Mouse (Mus musculus) liver, embryonic 14.5 days (tissue): ENCODE measurements around the gene Gsdma. TPM values are rescaled to one million over a fixed set of nuclear protein-coding genes. Genes with fewer than 3 reads are reported as not detected.
A peak's percentile ranks its signal among the peaks of the same experiment; 100 is the strongest.
"Not testable (repeated sequence)": the region's sequence is repeated elsewhere in the genome, so short reads cannot be mapped to it uniquely, and the experiment has no call there.

Source experiments
- ATAC-seq: fragments of 200-750 bp; cut with Nextera tagmentation; 2 replicates; pipeline ENCODE4 v1.8.0; 2017; ENCODE audit warnings: moderate number of reproducible peaks, mild to moderate bottlenecking, moderate library complexity; ENCODE audit not compliant: insufficient read depth
- DNase-seq, 3 experiments: peaks; one replicate each; pipeline ENCODE4 v3.0.0-alpha.2; 2012 to 2013; ENCODE audit warnings: low read depth in 3 of 3, low spot score in 3 of 3
- H3K27ac ChIP-seq: fragments of 300-500 bp; sonication (generic); 2 replicates; pipeline ENCODE4 v1.5.1; 2014; ENCODE audit warnings: moderate library complexity, mild to moderate bottlenecking, control low read depth, inconsistent platforms
- H3K27me3 ChIP-seq: fragments of 300-500 bp; sonication (generic); 2 replicates; pipeline ENCODE4 v1.6.1; 2014; ENCODE audit warnings: mild to moderate bottlenecking, low read length, moderate library complexity; ENCODE audit not compliant: control insufficient read depth, insufficient read depth
- H3K36me3 ChIP-seq: fragments of 300-500 bp; sonication (generic); replicated peaks from 2 replicates; pipeline ENCODE4 v1.6.1; 2014; ENCODE audit warnings: low read depth; ENCODE audit not compliant: control insufficient read depth, insufficient read depth
- H3K4me1 ChIP-seq, 2 experiments: fragments of 200-500 bp in 1 of 2; fragments of 300-500 bp in 1 of 2; sonication (generic) in 1 of 2; replicated peaks; 2 replicates each; pipeline ENCODE4 v1.6.1; 2012 to 2014; ENCODE audit warnings: antibody characterized with exemption in 1 of 2, inconsistent platforms in 1 of 2, low read length in 1 of 2; ENCODE audit not compliant: control insufficient read depth in 2 of 2, insufficient read depth in 2 of 2
- H3K4me2 ChIP-seq: fragments of 300-500 bp; sonication (generic); 2 replicates; pipeline ENCODE4 v1.6.1; 2014; ENCODE audit warnings: low read depth, mild to moderate bottlenecking, control low read depth, moderate library complexity
- H3K4me3 ChIP-seq, 2 experiments: fragments of 200-500 bp in 1 of 2; fragments of 300-500 bp in 1 of 2; sonication (generic) in 1 of 2; 2 replicates each; pipeline ENCODE4 v1.5.1; 2012 to 2014; ENCODE audit warnings: low read depth in 2 of 2, low read length in 2 of 2, mild to moderate bottlenecking in 2 of 2, control low read depth in 1 of 2, inconsistent platforms in 1 of 2, moderate library complexity in 1 of 2; ENCODE audit not compliant: insufficient read depth in 1 of 2
- H3K9ac ChIP-seq: fragments of 300-500 bp; sonication (generic); replicated peaks from 2 replicates; pipeline ENCODE4 v1.6.1; 2014; ENCODE audit warnings: mild to moderate bottlenecking, control low read depth, moderate library complexity
- H3K9me3 ChIP-seq: fragments of 300-500 bp; sonication (generic); 2 replicates; pipeline ENCODE4 v1.6.1; 2016; ENCODE audit warnings: low read length, mixed read lengths; ENCODE audit not compliant: control insufficient read depth
- CTCF ChIP-seq: IDR thresholded peaks from 2 replicates; pipeline ENCODE4 v1.5.1; 2016; ENCODE audit warnings: antibody characterized with exemption, low read depth, control low read depth
- EP300 ChIP-seq: IDR thresholded peaks from 2 replicates; pipeline ENCODE4 v1.6.1; 2016; ENCODE audit warnings: antibody characterized with exemption, low read depth
- WGBS: fragments of 180-500 bp; shearing (Covaris S2); extraction: QIAGEN DNeasy Blood & Tissue Kit; methylation state at CpG from one replicate; pipeline ENCODE4 v1.1.7; 2014; ENCODE audit not compliant: insufficient replicate concordance; 5-methylcytosine and 5-hydroxymethylcytosine counted together
- polyA plus RNA-seq, 2 experiments: library from polyadenylated mRNA; depleted of rRNA in 1 of 2; stranded (reverse) in 1 of 2; unstranded in 1 of 2; fragments of >200 nt; fragmentation: Nextera tagmentation in 1 of 2; extraction: Ambion mirVana in 1 of 2; gene quantifications; 2 replicates each; pipeline versions ENCODE4 v1.2.1 to v1.2.3; 2012 to 2014

Gsdma gene
- polyA plus RNA-seq, 2 experiments: 0.01 TPM; not detected in 1

DNA sequence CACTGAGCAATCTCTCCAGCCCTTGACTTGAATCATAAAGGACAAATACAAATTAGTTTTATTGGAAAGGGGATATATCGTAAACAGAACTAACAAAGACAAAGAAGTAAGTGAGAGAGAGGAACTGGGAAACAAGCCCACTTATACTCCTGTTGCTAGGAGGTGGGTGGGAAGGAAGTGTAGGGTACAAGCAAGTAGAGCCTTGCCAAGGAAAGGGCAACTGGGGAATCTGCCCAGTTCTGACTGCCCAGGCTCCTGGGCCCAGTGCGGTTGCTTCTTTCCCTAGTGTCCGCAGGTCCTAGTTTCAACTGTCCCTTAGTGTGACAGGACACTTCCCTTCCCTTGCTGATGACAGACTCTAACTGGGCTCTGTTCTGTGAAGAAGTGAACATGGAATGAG, 35.4 kb upstream of the Gsdma start:
- Histone ChIP-seq H3K27ac (no peak overlapping the region), H3K4me1 (no peaks in the 10 kb centered on the region), H3K4me3 (no peak overlapping the region), H3K4me2 (no peak overlapping the region), H3K27me3 (no peaks in the 10 kb centered on the region), H3K9ac (no peak overlapping the region), H3K36me3 (no peaks in the 10 kb centered on the region), H3K9me3 (no peaks in the 10 kb centered on the region)
- no peak for DNase-seq
- no peak for ATAC-seq
- WGBS: 88% methylated on average over 3 of the region's 3 CpGs
- TF ChIP-seq CTCF (no peak), EP300 (no peak)

DNA sequence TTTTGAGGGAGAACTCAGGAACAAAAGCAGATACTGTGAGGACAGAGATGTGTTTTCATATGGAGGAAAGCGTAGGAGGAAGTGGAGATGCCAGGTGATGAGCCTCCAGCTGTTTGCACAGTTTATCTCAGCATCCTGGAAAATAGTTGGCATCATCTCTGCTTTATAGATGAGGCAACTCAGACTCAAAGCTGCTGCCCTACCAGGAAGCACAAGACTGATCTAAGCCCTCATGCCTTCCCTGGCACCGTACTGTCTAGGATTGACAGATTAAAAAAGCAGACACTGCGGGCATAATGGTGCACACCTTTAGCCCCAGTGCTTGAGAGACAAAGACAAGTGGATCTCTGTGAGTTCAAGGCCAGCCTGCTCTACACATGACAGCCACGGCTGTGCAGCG, 33.5 kb upstream of the Gsdma start:
- DNase-seq: no peak
- no peak overlapping the region for H3K27ac ChIP-seq
- 65% methylated on average over 5 of the region's 5 CpGs for WGBS
- no peak overlapping the region for H3K4me3 ChIP-seq
- H3K27me3 ChIP-seq: no peaks in the 10 kb centered on the region
- H3K9me3 ChIP-seq: no peaks in the 10 kb centered on the region
- no peak for TF ChIP-seq EP300
- no peak for TF ChIP-seq CTCF
- H3K4me2 ChIP-seq: no peak overlapping the region
- H3K9ac ChIP-seq: no peak overlapping the region
- ATAC-seq: no peak
- no peaks in the 10 kb centered on the region for H3K36me3 ChIP-seq
- H3K4me1 ChIP-seq: no peaks in the 10 kb centered on the region

DNA sequence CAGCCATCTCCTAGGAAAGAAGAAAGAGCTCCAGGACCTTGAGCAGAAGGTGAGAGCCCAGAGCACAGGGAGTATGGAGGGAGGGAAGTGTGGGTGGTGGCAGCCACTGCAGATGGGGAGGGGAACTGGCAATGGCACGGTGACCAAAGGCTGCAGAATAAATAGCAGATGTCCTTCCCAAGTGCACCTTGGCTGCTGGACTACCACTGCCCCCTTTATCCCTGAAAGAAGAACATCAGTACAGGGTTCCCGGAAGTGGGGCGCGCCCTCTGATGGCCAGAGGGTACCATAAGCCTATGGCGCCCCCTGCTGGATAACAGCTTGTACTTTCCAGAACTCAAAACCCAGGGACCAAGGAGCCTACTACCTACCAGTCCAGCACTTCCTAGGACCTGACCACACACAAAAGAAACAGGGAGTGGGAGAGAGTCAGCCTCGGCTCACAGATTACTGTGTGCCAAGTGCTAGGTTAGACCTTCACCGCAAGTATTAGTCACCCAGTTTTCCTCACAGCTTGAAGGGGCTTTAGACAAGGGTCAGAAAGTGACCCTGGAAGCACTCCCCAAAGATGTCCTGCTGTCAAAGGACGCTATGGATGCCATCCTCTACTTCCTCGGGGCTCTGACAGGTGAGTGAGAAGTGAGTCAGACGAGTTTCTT, 28.7 kb upstream of the Gsdma start:
- WGBS: 18% methylated on average over 10 of the region's 10 CpGs
- not testable (repeated sequence) for H3K4me2 ChIP-seq, H3K9me3 ChIP-seq, H3K4me3 ChIP-seq, H3K27ac ChIP-seq, H3K4me1 ChIP-seq, H3K27me3 ChIP-seq, H3K36me3 ChIP-seq, H3K9ac ChIP-seq
- ATAC-seq: 0 out of 2 replicates have a peak, but pooled peaks have one; percentile 21
- DNase-seq: peak in 2 of 3 experiments; percentile 7 to 14
- peak; percentile 74 for TF ChIP-seq CTCF

DNA sequence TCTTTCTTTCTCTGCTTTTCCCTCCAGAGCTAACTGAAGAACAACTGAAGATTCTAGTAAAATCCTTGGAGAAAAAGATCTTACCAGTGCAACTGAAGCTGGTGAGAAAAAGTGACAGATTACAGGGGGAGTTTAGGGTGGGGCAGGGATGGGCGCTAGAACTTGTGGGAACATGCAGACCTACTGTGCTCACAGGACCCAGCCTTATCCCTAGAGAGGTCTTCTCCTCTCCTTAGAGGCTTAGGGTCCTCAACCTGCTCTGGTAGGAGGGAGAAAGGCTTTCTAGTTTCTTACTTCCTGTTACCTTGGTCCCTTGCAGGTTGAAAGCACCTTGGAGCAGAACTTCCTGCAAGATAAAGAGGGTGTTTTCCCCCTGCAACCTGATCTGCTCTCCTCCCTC, 26.6 kb upstream of the Gsdma start:
- Histone ChIP-seq H3K4me3 (no peak overlapping the region), H3K27ac (no peak overlapping the region), H3K9me3 (no peaks in the 10 kb centered on the region), H3K36me3 (no peaks in the 10 kb centered on the region), H3K4me2 (no peak overlapping the region), H3K27me3 (no peaks in the 10 kb centered on the region), H3K4me1 (no peaks in the 10 kb centered on the region), H3K9ac (no peak overlapping the region)
- no peak for ATAC-seq
- WGBS: 54% methylated on average over 1 of the region's 1 CpGs
- TF ChIP-seq CTCF: no peak
- no peak for DNase-seq

DNA sequence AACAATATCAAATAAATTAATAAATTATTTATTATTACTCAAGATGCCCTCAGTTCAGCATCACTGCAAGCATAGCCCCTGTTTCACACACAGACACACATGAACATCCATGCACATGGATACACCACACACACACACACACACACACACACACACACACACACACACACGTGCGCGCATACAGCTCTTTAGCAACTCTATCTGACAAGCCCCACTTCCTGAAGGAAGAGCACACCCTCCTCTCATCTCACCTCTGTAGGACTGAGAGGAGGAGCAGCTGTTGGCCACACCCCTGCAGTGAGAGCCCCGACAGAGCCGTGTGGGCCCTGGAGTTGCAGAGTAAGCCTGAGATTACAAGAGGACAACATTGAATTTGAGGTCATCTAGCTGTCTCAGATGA, 24.1 kb upstream of the Gsdma start:
- Histone ChIP-seq H3K9ac (no peak overlapping the region), H3K27ac (no peak overlapping the region), H3K27me3 (no peaks in the 10 kb centered on the region), H3K4me2 (no peak overlapping the region), H3K4me3 (no peak overlapping the region), H3K9me3 (no peaks in the 10 kb centered on the region), H3K36me3 (no peaks in the 10 kb centered on the region), H3K4me1 (no peaks in the 10 kb centered on the region)
- DNase-seq: no peak
- 19% methylated on average over 5 of the region's 5 CpGs for WGBS
- ATAC-seq: no peak
- no peak for TF ChIP-seq EP300
- no peak for TF ChIP-seq CTCF
